Mouse (Mus musculus) C2C12 (cell line): ENCODE measurements around the gene Hmgcl.

Experiments
- CEBPB ChIP-seq: IDR thresholded peaks from one replicate; pipeline ENCODE4 v1.6.1; 2011; ENCODE audit warnings: low read depth, mild to moderate bottlenecking, control low read depth, moderate library complexity
- CTCF ChIP-seq: IDR thresholded peaks from one replicate; pipeline ENCODE4 v1.5.1; 2011; ENCODE audit not compliant: control insufficient read depth, insufficient read depth, insufficient read length
- FOSL1 ChIP-seq: IDR thresholded peaks from one replicate; pipeline ENCODE4 v1.8.0; 2011; ENCODE audit warnings: mild to moderate bottlenecking, low read length; ENCODE audit not compliant: poor library complexity, insufficient read depth, severe bottlenecking
- MAX ChIP-seq: IDR thresholded peaks from one replicate; pipeline ENCODE4 v1.6.1; 2011; ENCODE audit warnings: mild to moderate bottlenecking, control low read depth
- MYOD1 ChIP-seq: IDR thresholded peaks from one replicate; pipeline ENCODE4 v1.6.1; 2011; ENCODE audit warnings: low read depth; ENCODE audit not compliant: control insufficient read depth, insufficient read length
- MYOG ChIP-seq: IDR thresholded peaks from one replicate; pipeline ENCODE4 v1.6.1; 2011; ENCODE audit not compliant: control insufficient read depth, insufficient read length; ENCODE audit errors: extremely low read depth
- USF1 ChIP-seq: IDR thresholded peaks from one replicate; pipeline ENCODE4 v1.6.1; 2011; ENCODE audit warnings: low read depth, mild to moderate bottlenecking, control low read depth, moderate library complexity

- TF ChIP-seq CTCF (no peak), MAX (no peak), CEBPB (no peak), USF1 (no peak), FOSL1 (no peak), MYOG (no peak), MYOD1 (no peak)
These were observed 27.0 kb upstream of the Hmgcl start for GRCm38 (mm10) chr4:135919280-135919639.
